Mouse (Mus musculus): ENCODE measurements around the gene Pde8a.
"Not testable (repeated sequence)": the region's sequence is repeated elsewhere in the genome, so short reads cannot be mapped to it uniquely, and the experiment has no call there.

Gene Pde8a

DNA sequence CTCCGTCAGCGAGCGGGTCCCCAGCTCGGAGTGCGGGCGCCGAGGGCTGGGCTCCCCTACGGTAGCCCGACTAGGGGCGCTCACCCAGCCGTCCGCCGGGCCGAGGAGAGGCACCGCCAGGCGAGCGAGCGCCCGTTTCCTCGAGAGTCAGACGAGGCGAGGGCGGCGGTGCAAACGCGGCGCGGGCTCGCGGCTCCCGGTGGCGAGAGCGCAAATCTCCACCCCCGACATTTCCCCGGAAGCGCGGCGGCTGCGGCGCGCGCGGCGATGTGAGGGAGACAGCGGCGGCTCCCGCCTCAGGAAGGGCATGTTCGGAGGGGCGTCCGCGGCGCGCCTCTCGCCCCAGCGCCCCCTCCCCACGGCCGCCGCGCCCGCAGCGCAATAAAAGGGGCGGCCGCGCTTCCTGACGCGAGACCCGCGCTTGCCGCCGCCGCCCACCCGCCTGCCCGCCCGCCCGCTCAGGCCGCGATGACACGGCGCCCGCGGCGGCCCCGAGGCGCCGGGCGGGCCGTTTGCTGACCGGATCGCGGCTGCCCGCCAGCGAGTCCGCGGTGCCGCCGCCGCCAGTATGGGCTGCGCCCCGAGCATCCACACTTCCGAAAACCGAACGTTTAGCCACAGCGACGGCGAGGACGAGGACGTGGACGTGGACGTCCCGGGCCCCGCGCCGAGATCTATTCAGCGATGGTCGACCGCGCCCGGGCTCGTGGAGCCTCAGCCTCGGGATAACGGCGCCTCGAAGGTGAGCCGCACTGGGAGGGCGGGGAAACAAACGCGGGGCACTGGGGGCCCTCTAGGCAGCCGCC is at the start of gene Pde8a:
Gene Pde8a (plus strand): TSS at position 250 of the 806 bp plus-strand sequence.
- no peak for DNase-seq (ENCODE audit: low read depth, low spot score)

DNA sequence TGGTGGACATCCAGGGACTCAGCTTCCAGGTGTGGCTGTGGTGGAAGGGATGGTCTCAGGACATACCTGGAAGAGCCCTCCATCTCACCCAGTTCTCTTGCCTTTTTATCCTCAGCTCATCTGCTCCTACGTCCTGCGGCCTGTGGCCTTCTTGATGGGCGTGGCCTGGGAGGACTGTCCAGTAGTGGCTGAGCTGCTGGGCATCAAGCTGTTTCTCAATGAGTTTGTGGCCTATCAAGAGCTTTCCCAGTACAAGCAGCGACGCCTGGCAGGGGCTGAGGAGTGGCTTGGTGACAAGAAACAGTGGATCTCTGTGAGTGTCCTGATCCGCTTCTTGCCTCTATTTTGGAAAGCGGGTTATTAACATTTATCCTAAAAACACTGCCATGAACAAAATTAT is 49.0 kb upstream of the Pde8a start:
- no peak for DNase-seq (ENCODE audit: low read depth, low spot score)

DNA sequence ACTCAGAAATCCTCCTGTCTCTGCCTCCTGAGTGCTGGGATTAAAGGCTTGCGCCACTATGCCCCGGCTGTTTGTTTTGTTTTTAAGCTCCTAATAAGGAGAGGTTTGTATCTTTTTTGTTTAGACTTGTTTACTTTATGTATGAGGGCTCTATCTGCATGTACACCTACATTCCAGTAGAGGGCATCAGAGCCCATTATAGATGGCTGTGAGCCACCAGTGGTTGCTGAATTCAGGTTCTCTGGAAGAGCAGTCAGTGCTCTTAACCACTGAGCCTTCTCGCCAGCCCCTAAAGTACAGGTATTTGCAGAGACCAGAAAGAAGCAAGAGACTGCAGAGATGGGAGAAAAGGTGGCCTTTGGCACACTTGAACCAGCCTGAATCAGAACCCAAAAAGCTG is 46.3 kb upstream of the Pde8a start:
- DNase-seq (ENCODE audit: low read depth, low spot score) = peak; percentile 80

DNA sequence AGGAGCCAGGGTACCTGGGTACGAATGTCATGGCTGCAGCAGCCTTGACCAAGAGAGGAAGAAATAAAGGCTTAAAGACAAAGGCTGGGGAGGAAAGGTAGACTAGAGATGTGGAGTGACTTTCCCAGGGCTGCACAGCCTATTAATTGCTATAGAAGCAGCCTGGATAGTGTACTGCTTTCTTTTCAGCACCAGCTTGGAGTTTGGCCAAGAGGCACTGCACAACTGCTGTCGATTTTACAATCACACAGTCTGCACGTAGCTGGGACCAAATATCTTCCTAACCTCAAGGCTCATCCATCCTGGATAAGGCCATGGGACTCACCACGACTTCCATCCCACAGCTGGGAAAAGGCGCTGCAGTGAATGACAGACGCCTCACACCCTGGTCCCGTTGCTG is 44.0 kb upstream of the Pde8a start:
- DNase-seq (ENCODE audit: low read depth, low spot score) = no peak

DNA sequence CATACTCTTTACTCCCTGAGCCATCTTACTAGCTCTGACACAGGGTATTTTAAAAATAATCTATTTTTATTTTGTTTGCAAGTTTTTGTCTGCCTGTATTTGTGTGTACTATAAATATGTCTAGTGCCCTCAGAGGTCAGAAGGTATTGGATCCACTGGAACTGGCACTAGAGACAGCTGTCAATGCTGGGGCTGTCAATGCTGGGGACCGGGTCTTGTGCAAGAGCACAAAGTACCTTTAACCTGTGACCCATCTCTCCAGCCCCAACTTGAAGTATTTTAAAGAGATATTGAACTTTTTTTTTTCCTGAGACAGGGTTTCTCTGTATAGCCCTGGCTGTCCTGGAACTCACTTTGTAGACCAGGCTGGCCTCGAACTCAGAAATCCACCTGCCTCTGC is 39.5 kb upstream of the Pde8a start:
- no peak for DNase-seq (ENCODE audit: low read depth, low spot score)

GRCm38 (mm10) chr7:81174654-81175053 is 38.7 kb upstream of the Pde8a start:
- DNase-seq (ENCODE audit: low read depth, low spot score) = no peak

DNA sequence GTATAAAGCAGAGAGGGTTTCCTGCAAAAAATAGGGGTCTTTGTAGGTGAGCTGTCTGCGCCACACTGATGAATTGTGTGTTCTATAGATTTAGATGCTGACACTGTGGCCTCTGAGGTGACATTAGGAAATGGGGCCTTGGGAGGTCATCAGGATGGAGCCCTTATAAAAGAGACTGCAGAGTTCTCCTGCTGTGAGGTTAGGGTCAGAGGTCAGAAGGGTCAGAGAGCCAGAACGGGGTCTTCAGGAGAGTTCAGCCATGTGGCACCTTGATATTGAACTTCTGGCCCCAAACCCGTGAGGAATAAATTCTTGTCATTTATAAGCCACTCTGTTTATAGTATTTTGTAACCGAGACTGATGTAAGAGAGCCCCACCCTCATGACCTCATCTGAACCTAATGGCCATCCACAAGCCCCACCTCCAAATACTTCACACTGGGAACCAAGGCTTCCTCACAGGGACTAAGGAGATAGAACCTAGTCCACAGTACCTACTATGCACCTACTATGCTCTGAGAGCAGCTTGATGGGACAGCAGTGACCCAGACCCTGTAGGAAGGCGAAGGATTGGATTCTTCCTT is 37.1 kb upstream of the Pde8a start:
- no peak for DNase-seq (ENCODE audit: low read depth, low spot score)

DNA sequence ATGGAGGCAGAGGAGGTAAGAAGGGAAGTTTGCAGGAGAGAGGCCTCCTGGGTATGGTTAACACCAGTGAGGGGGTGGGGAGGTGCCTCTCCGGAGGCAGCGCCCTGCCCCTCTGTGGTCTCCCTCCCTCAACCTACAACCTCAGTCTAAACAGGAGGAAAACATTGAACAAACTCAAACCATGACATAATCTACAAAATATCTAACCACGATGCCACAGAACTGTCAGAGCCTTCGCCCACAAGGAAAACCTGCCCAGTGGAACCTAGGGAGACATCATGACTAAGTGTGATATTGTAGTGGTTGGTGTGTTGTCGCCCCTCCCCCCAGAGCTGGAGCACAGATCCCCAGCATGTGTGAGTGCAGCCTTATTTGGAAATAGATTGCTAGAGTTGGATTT is 33.9 kb upstream of the Pde8a start:
- DNase-seq (ENCODE audit: low read depth, low spot score) = peak; percentile 62

DNA sequence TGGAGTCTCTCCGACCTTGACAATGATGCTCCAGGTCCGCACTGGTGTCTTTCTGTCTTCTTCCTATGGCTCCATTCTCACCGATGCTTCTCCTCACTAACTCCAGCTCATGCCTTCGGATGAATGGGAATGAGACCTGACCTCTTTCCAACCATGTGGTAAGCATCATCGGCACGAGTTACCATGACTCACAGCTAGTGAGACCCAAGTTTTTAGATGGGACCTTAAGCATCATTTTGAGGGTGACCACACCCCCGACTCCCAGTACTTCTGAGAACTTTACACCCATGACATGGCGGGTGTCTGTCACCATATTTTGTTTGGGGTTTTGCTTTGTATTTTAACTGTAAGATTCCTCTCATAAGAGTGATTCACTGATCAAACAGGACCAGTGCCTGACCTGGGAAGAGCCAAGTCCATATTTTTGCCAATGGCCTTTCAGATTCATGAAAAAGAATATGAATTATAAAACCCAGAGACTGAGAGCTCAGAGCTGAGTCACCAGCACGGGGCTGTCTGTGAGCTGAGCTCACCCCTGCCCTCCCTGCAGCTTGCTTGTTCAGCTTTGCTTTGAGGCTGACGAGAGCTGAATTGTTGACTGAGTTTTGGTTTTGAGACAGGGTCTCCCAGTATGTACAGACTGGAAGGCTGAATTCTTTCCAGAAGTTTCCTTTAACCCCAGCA is 30.8 kb upstream of the Pde8a start:
- DNase-seq (ENCODE audit: low read depth, low spot score) = no peak

DNA sequence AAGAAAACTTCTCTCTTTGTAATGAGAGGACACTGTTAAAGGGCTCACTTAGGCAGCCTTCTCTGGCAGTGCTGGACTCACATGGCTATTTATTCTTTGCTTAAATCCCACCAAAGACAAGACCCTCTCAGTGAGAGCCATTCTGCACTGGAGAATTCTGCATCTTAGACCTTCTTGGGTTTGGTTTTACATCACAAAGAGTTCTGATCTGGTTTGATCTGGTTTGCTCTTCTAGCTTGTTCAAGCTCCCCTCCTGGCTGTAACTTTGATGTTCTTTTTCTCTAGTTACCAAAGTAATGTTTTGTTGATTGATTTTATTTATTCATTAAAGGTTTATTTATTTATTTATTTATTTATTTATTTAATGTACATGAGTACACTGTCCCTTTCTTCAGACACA is 30.2 kb upstream of the Pde8a start:
- DNase-seq (ENCODE audit: low read depth, low spot score) = no peak

DNA sequence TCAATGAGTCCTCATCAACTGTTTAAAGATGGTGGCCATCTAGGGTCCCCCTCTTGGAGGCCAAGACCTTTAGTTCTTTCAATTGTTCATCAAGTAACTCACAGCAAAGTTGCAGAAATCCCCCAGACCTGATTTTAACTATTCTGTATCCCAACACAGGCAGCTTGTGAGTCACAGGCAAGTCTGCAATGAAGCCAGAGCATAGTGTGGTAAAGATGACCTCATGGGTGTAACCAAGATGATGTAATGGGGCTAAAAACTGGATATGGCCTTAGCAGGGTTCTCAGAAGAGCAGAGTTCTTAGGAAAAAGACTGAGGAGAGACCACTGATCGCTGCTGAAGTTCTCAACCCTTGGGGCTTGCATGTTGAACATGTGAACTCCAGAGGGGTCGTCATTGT is 29.3 kb upstream of the Pde8a start:
- no peak for DNase-seq (ENCODE audit: low read depth, low spot score)

DNA sequence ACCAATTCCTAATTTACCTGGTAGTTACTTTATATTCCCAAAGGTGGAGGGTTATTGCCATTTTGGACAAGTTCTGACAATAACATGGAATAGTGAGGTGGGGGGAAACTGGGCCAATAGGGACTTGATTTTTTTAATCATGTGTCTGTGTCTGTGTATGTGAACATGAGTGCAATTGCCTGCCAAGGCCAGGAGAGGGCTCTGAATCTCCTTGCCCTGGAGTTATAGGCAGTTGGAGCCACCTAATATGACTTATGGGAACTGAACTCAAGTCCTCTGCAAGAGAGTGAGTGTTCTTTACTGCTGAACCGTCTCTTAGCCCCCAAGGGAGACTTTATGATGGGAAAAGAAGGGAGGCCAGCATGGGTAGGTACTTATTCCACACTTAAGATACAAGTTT is 28.7 kb upstream of the Pde8a start:
- no peak for DNase-seq (ENCODE audit: low read depth, low spot score)

- DNase-seq (ENCODE audit: low read depth, low spot score) = not testable (repeated sequence)
Measured at GRCm38 (mm10) chr7:81186036-81186435, 27.4 kb upstream of the Pde8a start.

GRCm38 (mm10) chr7:81189180-81189579 is 24.2 kb upstream of the Pde8a start:
- no peak for DNase-seq (ENCODE audit: low read depth, low spot score)

DNA sequence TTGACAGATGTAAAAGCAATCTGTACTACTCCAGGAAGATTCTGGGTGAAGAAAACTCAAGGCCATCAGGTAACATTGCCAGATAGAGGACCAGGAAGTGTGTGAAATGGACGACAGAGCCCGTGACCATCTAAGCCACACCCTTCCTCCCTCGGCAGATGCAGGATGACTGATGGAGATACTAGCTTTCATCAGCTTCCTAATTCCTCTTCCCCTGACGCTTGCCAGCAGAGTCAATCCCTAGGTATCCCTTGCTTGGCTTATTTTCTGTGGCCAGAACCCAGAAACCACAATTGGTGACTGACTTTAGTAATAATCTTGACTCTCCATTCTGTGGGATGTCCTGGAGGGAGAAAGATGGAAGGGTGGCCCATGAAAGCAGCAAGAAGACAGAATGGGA is 17.9 kb upstream of the Pde8a start:
- no peak for DNase-seq (ENCODE audit: low read depth, low spot score)

DNA sequence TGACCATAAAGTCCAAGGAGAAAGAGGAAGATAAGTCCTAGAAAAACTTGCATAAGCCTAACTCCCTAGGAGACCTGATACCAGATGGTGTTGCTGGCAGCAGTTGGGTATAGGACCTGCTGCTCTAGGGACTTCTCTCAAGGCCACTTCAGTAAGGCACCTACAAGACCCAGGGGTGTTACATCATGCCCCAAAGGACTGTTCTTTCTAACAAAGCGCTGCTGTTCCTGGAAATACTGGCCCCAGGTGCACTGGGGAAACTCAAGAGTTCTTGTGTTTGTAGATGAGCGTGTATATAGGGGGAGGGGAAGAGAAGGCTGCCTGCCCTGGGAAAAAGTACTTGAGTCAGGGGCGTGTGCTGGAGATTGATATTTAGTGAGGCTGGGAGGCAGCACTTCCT is 16.6 kb upstream of the Pde8a start:
- no peak for DNase-seq (ENCODE audit: low read depth, low spot score)

GRCm38 (mm10) chr7:81198538-81198937 is 14.9 kb upstream of the Pde8a start:
- DNase-seq (ENCODE audit: low read depth, low spot score) = peak; percentile 65

DNA sequence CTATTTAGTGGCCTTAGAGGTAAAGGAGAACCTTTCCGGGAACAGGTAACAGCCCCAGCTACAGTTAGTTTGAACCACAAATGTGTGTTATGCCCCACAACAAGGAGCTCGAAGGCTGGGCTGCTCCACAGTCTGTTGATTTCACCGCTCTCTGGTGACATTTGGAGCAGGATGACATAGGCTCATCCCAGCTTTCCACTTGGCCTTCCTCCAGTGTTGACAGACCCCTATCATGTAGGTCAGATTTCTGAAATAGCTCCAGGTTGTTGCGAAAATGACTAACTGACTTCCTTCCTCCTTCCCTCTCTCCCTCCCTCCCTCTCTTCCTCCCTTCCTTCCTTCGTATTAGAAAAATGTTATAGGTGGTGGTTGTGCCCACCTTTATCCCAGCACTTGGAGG is 14.3 kb upstream of the Pde8a start:
- DNase-seq (ENCODE audit: low read depth, low spot score) = no peak

- no peak for DNase-seq (ENCODE audit: low read depth, low spot score)
Measured at GRCm38 (mm10) chr7:81199757-81200156, 13.6 kb upstream of the Pde8a start.

- no peak for DNase-seq (ENCODE audit: low read depth, low spot score)
Measured at GRCm38 (mm10) chr7:81202389-81202788, 11.0 kb upstream of the Pde8a start.

- not testable (repeated sequence) for DNase-seq (ENCODE audit: low read depth, low spot score)
Measured at GRCm38 (mm10) chr7:81203576-81203975, 9.8 kb upstream of the Pde8a start.

- DNase-seq (ENCODE audit: low read depth, low spot score) = peak; percentile 60
Measured at GRCm38 (mm10) chr7:81208944-81209343, 4.5 kb upstream of the Pde8a start.
